Mouse (Mus musculus) myocyte (in vitro differentiated cells): ENCODE measurements around the gene Ncapd3. TPM values are rescaled to one million over a fixed set of nuclear protein-coding genes. Genes with fewer than 3 reads are reported as not detected.

Experiments
- H3K27me3 ChIP-seq: one replicate; pipeline ENCODE4 v1.6.1; 2011; ENCODE audit not compliant: control insufficient read depth, insufficient read depth, insufficient read length
- H3K36me3 ChIP-seq: one replicate; pipeline ENCODE4 v1.6.1; 2011; ENCODE audit not compliant: control insufficient read depth, insufficient read depth
- H3K4me2 ChIP-seq: one replicate; pipeline ENCODE4 v1.6.1; 2011; ENCODE audit warnings: low read depth, control low read depth
- H3K4me3 ChIP-seq: one replicate; pipeline ENCODE4 v1.5.1; 2011; ENCODE audit warnings: mild to moderate bottlenecking, control low read depth, moderate library complexity
- H3K79me2 ChIP-seq: one replicate; pipeline ENCODE4 v1.6.1; 2011; ENCODE audit not compliant: control insufficient read depth, insufficient read depth
- H3ac ChIP-seq: one replicate; pipeline ENCODE4 v1.6.1; 2011; ENCODE audit not compliant: control insufficient read depth, insufficient read length
- CEBPB ChIP-seq: IDR thresholded peaks from 2 replicates; pipeline ENCODE4 v1.6.1; 2011; ENCODE audit warnings: mild to moderate bottlenecking, moderate library complexity; ENCODE audit not compliant: poor library complexity, insufficient read depth, severe bottlenecking
- E2F4 ChIP-seq: IDR thresholded peaks from one replicate; pipeline ENCODE4 v1.6.1; 2011; ENCODE audit warnings: mild to moderate bottlenecking, control low read depth, moderate library complexity; ENCODE audit not compliant: insufficient read depth
- MAX ChIP-seq: IDR thresholded peaks from one replicate; pipeline ENCODE4 v1.6.1; 2011; ENCODE audit warnings: low read depth, mild to moderate bottlenecking, control low read depth
- MYOD1 ChIP-seq, 3 experiments: IDR thresholded peaks; one replicate each; pipeline ENCODE4 v1.6.1; 2011; ENCODE audit warnings: control low read depth in 2 of 3, low read depth in 2 of 3, mild to moderate bottlenecking in 2 of 3, moderate library complexity in 1 of 3; ENCODE audit not compliant: insufficient read length in 2 of 3, control insufficient read depth in 1 of 3
- MYOG ChIP-seq, 3 experiments: IDR thresholded peaks; one replicate each; pipeline ENCODE4 v1.6.1; 2011; ENCODE audit warnings: control low read depth in 2 of 3, low read depth in 2 of 3, mild to moderate bottlenecking in 2 of 3; ENCODE audit not compliant: insufficient read length in 2 of 3, control insufficient read depth in 1 of 3, insufficient read depth in 1 of 3
- POLR2A ChIP-seq: IDR thresholded peaks from one replicate; pipeline ENCODE4 v1.6.1; 2011; ENCODE audit warnings: low read depth, mild to moderate bottlenecking, control low read depth, moderate library complexity; ENCODE audit not compliant: insufficient read length
- POLR2AphosphoS2 ChIP-seq: IDR thresholded peaks from one replicate; pipeline ENCODE4 v1.6.1; 2011; ENCODE audit warnings: low read depth, control low read depth; ENCODE audit not compliant: insufficient read length
- REST ChIP-seq: IDR thresholded peaks from one replicate; pipeline ENCODE4 v1.6.1; 2011; ENCODE audit warnings: mild to moderate bottlenecking, control low read depth, moderate library complexity; ENCODE audit not compliant: insufficient read depth, insufficient read length
- SRF ChIP-seq: IDR thresholded peaks from one replicate; pipeline ENCODE4 v1.6.1; 2011; ENCODE audit warnings: low read depth; ENCODE audit not compliant: control insufficient read depth, insufficient read length
- TCF12 ChIP-seq: IDR thresholded peaks from one replicate; pipeline ENCODE4 v1.6.1; 2011; ENCODE audit warnings: mild to moderate bottlenecking, control low read depth; ENCODE audit not compliant: poor library complexity, insufficient read depth, severe bottlenecking
- TCF3 ChIP-seq: IDR thresholded peaks from one replicate; pipeline ENCODE4 v1.6.1; 2011; ENCODE audit warnings: low read depth, control low read depth; ENCODE audit not compliant: insufficient read length
- USF1 ChIP-seq: IDR thresholded peaks from one replicate; pipeline ENCODE4 v1.6.1; 2011; ENCODE audit warnings: low read depth, mild to moderate bottlenecking, control low read depth, moderate library complexity
- polyA plus RNA-seq: library from polyadenylated mRNA; unstranded; fragments of >200 nt; fragmentation: generic; extraction: Trizol; gene quantifications from one replicate; pipeline ENCODE4 v1.2.1, GENCODE M21; 2012; ENCODE audit warnings: missing spikeins

Ncapd3 gene
- polyA plus RNA-seq, 1 experiment, result 4.3 TPM

GRCm38 (mm10) chr9:27049492-27049891, 19.5 kb downstream of the Ncapd3 start:
- H3K36me3 ChIP-seq, result peaks cover 39% of the 10 kb centered on the region
- H3K27me3 ChIP-seq, result no peaks in the 10 kb centered on the region
- no peak overlapping the region for H3ac ChIP-seq
- no peaks in the 10 kb centered on the region for H3K79me2 ChIP-seq
- TF ChIP-seq MYOG (IDR thresholded peaks at IDR 0.05; ENCODE audit: control insufficient read depth in 1 of 3, insufficient read depth in 1 of 3, insufficient read length in 2 of 3, low read depth in 2 of 3), result no peak
- no peak for TF ChIP-seq SRF
- TF ChIP-seq E2F4, result no peak
- no peak for TF ChIP-seq MYOD1 (IDR thresholded peaks at IDR 0.05; ENCODE audit: control insufficient read depth in 1 of 3, insufficient read length in 2 of 3, low read depth in 2 of 3)
- TF ChIP-seq USF1, result no peak
- TF ChIP-seq POLR2AphosphoS2, result no peak
- TF ChIP-seq MAX, result no peak
- H3K4me2 ChIP-seq, result no peak overlapping the region
- H3K4me3 ChIP-seq, result no peak overlapping the region

DNA sequence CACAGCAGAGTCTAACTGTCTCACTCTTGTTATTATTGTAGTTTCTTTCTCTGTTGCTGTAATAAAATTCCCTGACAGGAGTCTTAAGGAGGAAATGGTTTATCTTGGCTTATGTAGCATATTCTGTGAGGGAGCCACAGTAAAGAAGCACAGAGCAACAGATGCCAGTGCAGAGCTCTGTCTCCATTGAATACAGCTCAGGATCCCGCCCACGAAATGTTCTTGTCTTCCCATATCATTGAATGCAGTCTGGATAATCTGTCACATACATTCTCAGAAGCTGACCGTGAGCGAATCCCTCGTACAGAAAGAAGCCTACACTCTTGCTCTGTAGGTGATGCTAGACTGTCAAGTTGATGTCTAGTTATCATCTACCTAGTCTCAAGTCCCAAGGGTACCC, 28.4 kb downstream of the Ncapd3 start:
- TF ChIP-seq TCF3 (no peak), CEBPB (no peak), SRF (no peak), POLR2AphosphoS2 (no peak), TCF12 (no peak), REST (no peak), MAX (no peak)
- no peak overlapping the region for H3ac ChIP-seq
- H3K4me3 ChIP-seq, result no peak overlapping the region
- peaks cover 12% of the 10 kb centered on the region for H3K36me3 ChIP-seq
- no peaks in the 10 kb centered on the region for H3K27me3 ChIP-seq
- no peaks in the 10 kb centered on the region for H3K79me2 ChIP-seq
- H3K4me2 ChIP-seq, result no peak overlapping the region

DNA sequence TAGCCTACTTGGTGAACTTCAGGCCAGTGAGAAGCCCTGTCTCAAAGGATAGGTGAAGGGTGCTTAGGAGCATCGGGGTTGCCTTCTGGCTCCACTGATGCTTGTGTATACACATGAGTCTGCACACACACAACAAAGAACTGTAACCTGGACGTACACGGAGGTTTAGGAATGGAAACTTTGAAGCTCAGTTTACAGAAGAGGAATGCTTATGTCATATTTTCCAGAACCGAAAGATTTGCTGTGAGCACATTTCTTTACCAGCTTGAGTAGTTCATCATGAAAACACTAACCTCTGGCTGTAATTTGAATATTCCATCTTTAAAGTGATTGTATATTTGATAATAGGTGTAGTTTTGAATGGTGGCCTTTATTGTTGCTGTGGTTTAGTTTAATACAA, 40.9 kb downstream of the Ncapd3 start:
- H3K4me2 ChIP-seq, result no peak overlapping the region
- no peak for TF ChIP-seq SRF
- TF ChIP-seq REST, result no peak
- TF ChIP-seq CEBPB, result no peak
- TF ChIP-seq TCF3, result no peak
- TF ChIP-seq MYOD1 (IDR thresholded peaks at IDR 0.05; ENCODE audit: control insufficient read depth in 1 of 3, insufficient read length in 2 of 3, low read depth in 2 of 3), result no peak
- no peak for TF ChIP-seq MYOG (IDR thresholded peaks at IDR 0.05; ENCODE audit: control insufficient read depth in 1 of 3, insufficient read depth in 1 of 3, insufficient read length in 2 of 3, low read depth in 2 of 3)
- TF ChIP-seq USF1, result no peak
- TF ChIP-seq POLR2AphosphoS2, result no peak
- TF ChIP-seq MAX, result no peak
- no peak for TF ChIP-seq E2F4
- TF ChIP-seq POLR2A, result no peak
- no peak for TF ChIP-seq TCF12
- H3K79me2 ChIP-seq, result no peaks in the 10 kb centered on the region
- no peak overlapping the region for H3K4me3 ChIP-seq
- H3ac ChIP-seq, result no peak overlapping the region
- no peaks in the 10 kb centered on the region for H3K27me3 ChIP-seq
- peaks cover 23% of the 10 kb centered on the region for H3K36me3 ChIP-seq

- no peak for TF ChIP-seq MYOD1 (IDR thresholded peaks at IDR 0.05; ENCODE audit: control insufficient read depth in 1 of 3, insufficient read length in 2 of 3, low read depth in 2 of 3)
- TF ChIP-seq SRF, result no peak
- TF ChIP-seq E2F4, result no peak
- no peak for TF ChIP-seq TCF12
- TF ChIP-seq REST, result no peak
- no peak for TF ChIP-seq TCF3
- TF ChIP-seq MAX, result no peak
- TF ChIP-seq MYOG (IDR thresholded peaks at IDR 0.05; ENCODE audit: control insufficient read depth in 1 of 3, insufficient read depth in 1 of 3, insufficient read length in 2 of 3, low read depth in 2 of 3), result no peak
- no peak for TF ChIP-seq CEBPB
- TF ChIP-seq POLR2AphosphoS2, result no peak
- TF ChIP-seq POLR2A, result no peak
- no peak for TF ChIP-seq USF1
- no peak overlapping the region for H3ac ChIP-seq
- H3K36me3 ChIP-seq, result peaks cover 24% of the 10 kb centered on the region
- H3K4me3 ChIP-seq, result no peak overlapping the region
- H3K4me2 ChIP-seq, result no peak overlapping the region
- H3K27me3 ChIP-seq, result no peaks in the 10 kb centered on the region
- H3K79me2 ChIP-seq, result no peaks in the 10 kb centered on the region
These were observed 44.7 kb downstream of the Ncapd3 start for GRCm38 (mm10) chr9:27074677-27075076.

DNA sequence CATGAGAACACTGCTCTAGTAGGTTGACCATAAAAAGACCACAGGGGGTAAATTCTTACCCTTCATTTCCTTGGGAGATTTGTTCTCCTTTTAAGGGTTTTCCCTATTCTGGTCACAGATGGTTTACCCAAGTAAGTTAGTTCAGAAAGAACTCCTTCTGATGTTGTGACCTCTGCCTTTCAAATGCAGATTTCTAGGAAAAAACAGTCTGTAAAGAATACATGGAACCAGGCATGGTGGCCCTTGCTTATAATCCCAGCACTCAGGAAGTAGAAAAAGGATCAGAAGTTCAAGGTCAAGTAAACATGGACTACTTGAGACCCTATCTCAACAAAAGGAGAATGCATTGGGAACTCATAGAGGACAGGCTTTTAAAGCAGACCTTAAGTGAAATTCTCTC, 45.8 kb downstream of the Ncapd3 start:
- TF ChIP-seq POLR2A, result no peak
- no peak for TF ChIP-seq USF1
- TF ChIP-seq E2F4, result no peak
- TF ChIP-seq MYOG (IDR thresholded peaks at IDR 0.05; ENCODE audit: control insufficient read depth in 1 of 3, insufficient read depth in 1 of 3, insufficient read length in 2 of 3, low read depth in 2 of 3), result no peak
- no peak for TF ChIP-seq MAX
- TF ChIP-seq TCF3, result no peak
- TF ChIP-seq CEBPB, result no peak
- TF ChIP-seq REST, result no peak
- TF ChIP-seq TCF12, result no peak
- TF ChIP-seq SRF, result no peak
- TF ChIP-seq MYOD1 (IDR thresholded peaks at IDR 0.05; ENCODE audit: control insufficient read depth in 1 of 3, insufficient read length in 2 of 3, low read depth in 2 of 3), result no peak
- Histone ChIP-seq H3K4me2 (no peak overlapping the region), H3ac (no peak overlapping the region)

More for the DNA sequence above, 45.8 kb downstream of the Ncapd3 start:
- no peak overlapping the region for H3K4me3 ChIP-seq
- H3K36me3 ChIP-seq, result peaks cover 18% of the 10 kb centered on the region
- no peaks in the 10 kb centered on the region for H3K79me2 ChIP-seq
- H3K27me3 ChIP-seq, result no peaks in the 10 kb centered on the region
